Mouse (Mus musculus): Measurements from ENCODE around the gene Grtp1.

DNA sequence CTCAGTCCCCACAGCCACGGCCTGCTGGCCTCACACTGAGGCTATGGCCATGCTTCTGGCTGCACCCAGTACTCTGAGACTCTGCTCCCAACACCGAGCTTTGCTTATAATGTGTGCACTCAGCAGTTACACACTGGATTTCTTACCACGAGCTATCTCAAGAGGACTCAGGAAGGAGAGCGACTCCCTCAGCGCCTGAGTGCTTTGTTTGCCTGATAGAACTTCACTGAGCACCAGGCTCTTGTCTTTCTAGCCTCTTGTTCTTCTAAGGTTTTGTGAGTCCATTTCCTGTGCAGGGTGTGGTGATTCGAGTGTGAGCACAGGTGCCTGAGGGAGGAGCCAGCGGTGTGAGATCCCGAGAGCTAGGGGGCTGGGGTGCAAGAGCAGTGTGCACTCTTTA is 75.5 kb downstream of the Grtp1 start:
- TF ChIP-seq POLR2A (IDR thresholded peaks at IDR 0.05; ENCODE audit: control insufficient read depth, extremely low read depth, insufficient read depth, low read length, poor library complexity) (no peak), CTCF (IDR thresholded peaks at IDR 0.05; ENCODE audit: borderline replicate concordance, control insufficient read depth, extremely low read depth, insufficient read depth, low read length, poor library complexity) (no peak)
